Mouse (Mus musculus) cortical plate, adult 2 months (tissue): Measurements from ENCODE around the gene Cblc.

Source experiments
- CTCF ChIP-seq: fragments of 200-500 bp; IDR thresholded peaks from 2 replicates; pipeline ENCODE4 v1.5.1; 2011; ENCODE audit warnings: mild to moderate bottlenecking, control low read depth, low read length; ENCODE audit not compliant: insufficient read depth; ENCODE audit errors: extremely low read depth
- POLR2A ChIP-seq: fragments of 200-500 bp; IDR thresholded peaks from 2 replicates; pipeline ENCODE4 v1.6.1; 2011; ENCODE audit warnings: mild to moderate bottlenecking, low read length, control low read depth; ENCODE audit not compliant: insufficient read depth; ENCODE audit errors: extremely low read depth

DNA sequence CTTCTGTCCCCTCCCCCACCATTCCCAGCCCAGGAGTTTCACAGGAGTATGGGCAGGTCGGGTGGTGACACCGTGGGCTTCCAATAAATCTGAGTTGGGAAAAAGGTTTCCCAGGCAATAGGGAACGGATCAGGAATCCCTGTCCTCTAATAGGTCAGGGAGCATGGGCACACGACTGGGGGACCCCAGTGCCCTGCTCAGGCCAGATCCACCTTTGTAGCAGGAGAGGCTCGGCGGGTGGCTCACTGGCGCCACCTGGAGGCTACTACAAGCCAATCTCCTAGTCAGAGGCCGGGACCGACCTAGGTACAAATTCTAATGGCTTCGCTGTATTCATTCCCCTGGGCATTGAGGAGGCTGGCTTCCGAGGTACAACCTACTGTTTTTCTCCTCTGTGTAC is 47.0 kb upstream of the Cblc start:
- TF ChIP-seq CTCF (peak; percentile 41), POLR2A (no peak)
